Mouse (Mus musculus): Measurements from ENCODE around the gene Nckipsd. TPM values are rescaled to one million over a fixed set of nuclear protein-coding genes. Genes with fewer than 3 reads are reported as not detected.

Nckipsd gene
- polyA plus RNA-seq, 1 experiment from 2014 or later, result 14.5 TPM

- Histone ChIP-seq H3K9ac (ENCODE audit: low read length) (no peak overlapping the region), H3K9me3 (ENCODE audit: control insufficient read depth, low read length) (no peaks in the 10 kb centered on the region), H3K36me3 (ENCODE audit: control insufficient read depth, insufficient read depth, low read length) (peaks cover 23% of the 10 kb centered on the region), H3K27me3 (ENCODE audit: control insufficient read depth, insufficient read depth, low read length) (no peaks in the 10 kb centered on the region), H3K4me2 (ENCODE audit: low read depth) (no peak overlapping the region), H3K27ac (ENCODE audit: low read depth, low read length) (no peak overlapping the region), H3K4me1 (ENCODE audit: control insufficient read depth, insufficient read depth, low read length) (peaks cover 4% of the 10 kb centered on the region), H3K4me3 (ENCODE audit: low read depth, low read length) (peak overlapping the region; percentile 65; the same call in 1 of the 2 replicates)
- 78% methylated on average over 5 of the region's 5 CpGs for WGBS
- ATAC-seq (ENCODE audit: insufficient read depth, low FRiP score, low TSS enrichment) (peak; percentile 25; the same call in 1 of the 2 replicates), DNase-seq (ENCODE audit: low spot score) (no peak)
Measured at GRCm38 (mm10) chr9:108807674-108808073, 494 bp upstream of the Nckipsd start.

GRCm38 (mm10) chr9:108809188-108809587 is 1.0 kb downstream of the Nckipsd start:
- H3K4me2 ChIP-seq (ENCODE audit: low read depth), result peak overlapping the region; percentile 94
- no peak for ATAC-seq (ENCODE audit: insufficient read depth, low FRiP score, low TSS enrichment)
- 68% methylated on average over 5 of the region's 5 CpGs for WGBS
- H3K9me3 ChIP-seq (ENCODE audit: control insufficient read depth, low read length), result no peaks in the 10 kb centered on the region
- no peak overlapping the region for H3K27ac ChIP-seq (ENCODE audit: low read depth, low read length)
- H3K36me3 ChIP-seq (ENCODE audit: control insufficient read depth, insufficient read depth, low read length), result peaks cover 18% of the 10 kb centered on the region
- no peaks in the 10 kb centered on the region for H3K27me3 ChIP-seq (ENCODE audit: control insufficient read depth, insufficient read depth, low read length)
- DNase-seq (ENCODE audit: low spot score), result no peak
- peak overlapping the region; percentile 65; the same call in 1 of the 2 replicates for H3K4me3 ChIP-seq (ENCODE audit: low read depth, low read length)
- peak overlapping the region; percentile 81 for H3K9ac ChIP-seq (ENCODE audit: low read length)
- peaks cover 4% of the 10 kb centered on the region for H3K4me1 ChIP-seq (ENCODE audit: control insufficient read depth, insufficient read depth, low read length)

GRCm38 (mm10) chr9:108809723-108810122 is 1.6 kb downstream of the Nckipsd start:
- Histone ChIP-seq H3K36me3 (ENCODE audit: control insufficient read depth, insufficient read depth, low read length) (peaks cover 16% of the 10 kb centered on the region), H3K9ac (ENCODE audit: low read length) (no peak overlapping the region), H3K4me3 (ENCODE audit: low read depth, low read length) (no peak overlapping the region)

GRCm38 (mm10) chr9:108810516-108810915 is 2.3 kb downstream of the Nckipsd start:
- Histone ChIP-seq H3K4me3 (ENCODE audit: low read depth, low read length) (no peak overlapping the region), H3K4me2 (ENCODE audit: low read depth) (no peak overlapping the region), H3K9ac (ENCODE audit: low read length) (no peak overlapping the region), H3K27ac (ENCODE audit: low read depth, low read length) (no peak overlapping the region), H3K27me3 (ENCODE audit: control insufficient read depth, insufficient read depth, low read length) (no peaks in the 10 kb centered on the region), H3K4me1 (ENCODE audit: control insufficient read depth, insufficient read depth, low read length) (peaks cover 4% of the 10 kb centered on the region), H3K36me3 (ENCODE audit: control insufficient read depth, insufficient read depth, low read length) (peaks cover 14% of the 10 kb centered on the region), H3K9me3 (ENCODE audit: control insufficient read depth, low read length) (no peaks in the 10 kb centered on the region)
- 84% methylated on average over 5 of the region's 5 CpGs for WGBS
- ATAC-seq (ENCODE audit: insufficient read depth, low FRiP score, low TSS enrichment), result no peak
- no peak for DNase-seq (ENCODE audit: low spot score)

More at GRCm38 (mm10) chr9:108809723-108810122, 1.6 kb downstream of the Nckipsd start:
- Histone ChIP-seq H3K27me3 (ENCODE audit: control insufficient read depth, insufficient read depth, low read length) (no peaks in the 10 kb centered on the region), H3K4me1 (ENCODE audit: control insufficient read depth, insufficient read depth, low read length) (peaks cover 4% of the 10 kb centered on the region), H3K9me3 (ENCODE audit: control insufficient read depth, low read length) (no peaks in the 10 kb centered on the region), H3K27ac (ENCODE audit: low read depth, low read length) (no peak overlapping the region), H3K4me2 (ENCODE audit: low read depth) (no peak overlapping the region)
- no peak for DNase-seq (ENCODE audit: low spot score)
- WGBS, result 87% methylated on average over 6 of the region's 6 CpGs
- ATAC-seq (ENCODE audit: insufficient read depth, low FRiP score, low TSS enrichment), result no peak

GRCm38 (mm10) chr9:108815557-108815956 is 7.4 kb downstream of the Nckipsd start:
- WGBS, result 90% methylated on average over 7 of the region's 7 CpGs
- ATAC-seq (ENCODE audit: insufficient read depth, low FRiP score, low TSS enrichment) (no peak), DNase-seq (ENCODE audit: low spot score) (no peak)
- peaks cover 4% of the 10 kb centered on the region for H3K36me3 ChIP-seq (ENCODE audit: control insufficient read depth, insufficient read depth, low read length)
- H3K4me1 ChIP-seq (ENCODE audit: control insufficient read depth, insufficient read depth, low read length), result no peaks in the 10 kb centered on the region
- no peaks in the 10 kb centered on the region for H3K9me3 ChIP-seq (ENCODE audit: control insufficient read depth, low read length)
- H3K27me3 ChIP-seq (ENCODE audit: control insufficient read depth, insufficient read depth, low read length), result no peaks in the 10 kb centered on the region
- no peak overlapping the region for H3K9ac ChIP-seq (ENCODE audit: low read length)
- H3K27ac ChIP-seq (ENCODE audit: low read depth, low read length), result no peak overlapping the region
- no peak overlapping the region for H3K4me3 ChIP-seq (ENCODE audit: low read depth, low read length)
- H3K4me2 ChIP-seq (ENCODE audit: low read depth), result no peak overlapping the region

- ATAC-seq (ENCODE audit: insufficient read depth, low FRiP score, low TSS enrichment) (no peak), DNase-seq (ENCODE audit: low spot score) (peak; percentile 71)
- Histone ChIP-seq H3K27ac (ENCODE audit: low read depth, low read length) (no peak overlapping the region), H3K27me3 (ENCODE audit: control insufficient read depth, insufficient read depth, low read length) (no peaks in the 10 kb centered on the region; the same call in 1 of the 2 replicates), H3K9ac (ENCODE audit: low read length) (no peak overlapping the region), H3K36me3 (ENCODE audit: control insufficient read depth, insufficient read depth, low read length) (peaks cover under 1% of the 10 kb centered on the region; the same call in 1 of the 2 replicates), H3K4me2 (ENCODE audit: low read depth) (no peak overlapping the region), H3K4me1 (ENCODE audit: control insufficient read depth, insufficient read depth, low read length) (no peaks in the 10 kb centered on the region), H3K4me3 (ENCODE audit: low read depth, low read length) (no peak overlapping the region), H3K9me3 (ENCODE audit: control insufficient read depth, low read length) (no peaks in the 10 kb centered on the region)
- WGBS, result 65% methylated on average over 3 of the region's 3 CpGs
Measured at GRCm38 (mm10) chr9:108819495-108819894, 11.3 kb downstream of the Nckipsd start.

- WGBS, result 63% methylated on average over 5 of the region's 5 CpGs
- Histone ChIP-seq H3K4me1 (ENCODE audit: control insufficient read depth, insufficient read depth, low read length) (no peaks in the 10 kb centered on the region), H3K9me3 (ENCODE audit: control insufficient read depth, low read length) (no peaks in the 10 kb centered on the region), H3K4me2 (ENCODE audit: low read depth) (no peak overlapping the region), H3K36me3 (ENCODE audit: control insufficient read depth, insufficient read depth, low read length) (no peaks in the 10 kb centered on the region; the same call in 1 of the 2 replicates), H3K4me3 (ENCODE audit: low read depth, low read length) (no peak overlapping the region), H3K27me3 (ENCODE audit: control insufficient read depth, insufficient read depth, low read length) (peaks cover 3% of the 10 kb centered on the region; the same call in 1 of the 2 replicates), H3K9ac (ENCODE audit: low read length) (no peak overlapping the region), H3K27ac (ENCODE audit: low read depth, low read length) (no peak overlapping the region)
- ATAC-seq (ENCODE audit: insufficient read depth, low FRiP score, low TSS enrichment) (no peak), DNase-seq (ENCODE audit: low spot score) (no peak)
Measured at GRCm38 (mm10) chr9:108820077-108820476, 11.9 kb downstream of the Nckipsd start.

- peak overlapping the region; percentile 86 for H3K4me2 ChIP-seq (ENCODE audit: low read depth)
- no peaks in the 10 kb centered on the region for H3K9me3 ChIP-seq (ENCODE audit: control insufficient read depth, low read length)
- peak overlapping the region; percentile 29 for H3K4me3 ChIP-seq (ENCODE audit: low read depth, low read length)
- peaks cover 8% of the 10 kb centered on the region; the same call in 1 of the 2 replicates for H3K4me1 ChIP-seq (ENCODE audit: control insufficient read depth, insufficient read depth, low read length)
- peaks cover 29% of the 10 kb centered on the region for H3K27me3 ChIP-seq (ENCODE audit: control insufficient read depth, insufficient read depth, low read length)
- ATAC-seq (ENCODE audit: insufficient read depth, low FRiP score, low TSS enrichment), result no peak
- H3K27ac ChIP-seq (ENCODE audit: low read depth, low read length), result no peak overlapping the region
- WGBS, result 4% methylated on average over 25 of the region's 25 CpGs
- peak; percentile 35 for DNase-seq (ENCODE audit: low spot score)
- H3K36me3 ChIP-seq (ENCODE audit: control insufficient read depth, insufficient read depth, low read length), result no peaks in the 10 kb centered on the region
- H3K9ac ChIP-seq (ENCODE audit: low read length), result no peak overlapping the region
Measured at GRCm38 (mm10) chr9:108824144-108824685, 16.0 kb downstream of the Nckipsd start.

- Histone ChIP-seq H3K4me3 (ENCODE audit: low read depth, low read length) (peak overlapping the region; percentile 64), H3K36me3 (ENCODE audit: control insufficient read depth, insufficient read depth, low read length) (no peaks in the 10 kb centered on the region), H3K27ac (ENCODE audit: low read depth, low read length) (no peak overlapping the region), H3K27me3 (ENCODE audit: control insufficient read depth, insufficient read depth, low read length) (peaks cover 33% of the 10 kb centered on the region), H3K9ac (ENCODE audit: low read length) (no peak overlapping the region), H3K9me3 (ENCODE audit: control insufficient read depth, low read length) (no peaks in the 10 kb centered on the region), H3K4me2 (ENCODE audit: low read depth) (peak overlapping the region; percentile 86), H3K4me1 (ENCODE audit: control insufficient read depth, insufficient read depth, low read length) (peaks cover 8% of the 10 kb centered on the region; the same call in 1 of the 2 replicates)
- peak; percentile 78 for ATAC-seq (ENCODE audit: insufficient read depth, low FRiP score, low TSS enrichment)
- 0% methylated on average over 31 of the region's 31 CpGs for WGBS
- DNase-seq (ENCODE audit: low spot score), result peak; percentile 85
Measured at GRCm38 (mm10) chr9:108824755-108825413, 16.7 kb downstream of the Nckipsd start.

Data from neural tube, embryonic 11.5 days (tissue).